Mouse (Mus musculus) CH12.LX (cell line): Measurements from ENCODE around the gene Tbc1d2. TPM values are rescaled to one million over a fixed set of nuclear protein-coding genes. Genes with fewer than 3 reads are reported as not detected.

Experiments used
- DNase-seq: peaks from one replicate; pipeline ENCODE4 v3.0.0-alpha.2; 2013; ENCODE audit errors: extremely low read depth
- H3K27ac ChIP-seq: 2 replicates; pipeline ENCODE4 v1.5.1; 2012; ENCODE audit warnings: low read depth, mild to moderate bottlenecking, control low read depth, moderate library complexity; ENCODE audit not compliant: insufficient read depth
- H3K27me3 ChIP-seq: replicated peaks from 2 replicates; pipeline ENCODE3; 2012; ENCODE audit warnings: inconsistent platforms
- H3K36me3 ChIP-seq, 2 experiments: replicated peaks in 1 of 2; 2 replicates each; pipeline versions ENCODE3 to v1.6.1; 2012; ENCODE audit warnings: inconsistent platforms in 1 of 2, low read length in 1 of 2, mild to moderate bottlenecking in 1 of 2, mixed read lengths in 1 of 2, moderate library complexity in 1 of 2; ENCODE audit not compliant: control insufficient read depth in 1 of 2, insufficient read depth in 1 of 2
- H3K4me1 ChIP-seq, 2 experiments: 2 replicates each; pipeline ENCODE4 v1.6.1; 2012; ENCODE audit warnings: inconsistent platforms in 1 of 2, moderate library complexity in 1 of 2; ENCODE audit not compliant: insufficient read depth in 2 of 2, control insufficient read depth in 1 of 2
- H3K4me2 ChIP-seq: 2 replicates; pipeline ENCODE4 v1.6.1; 2012; ENCODE audit warnings: low read depth, mild to moderate bottlenecking, control low read depth; ENCODE audit not compliant: poor library complexity, insufficient read depth, severe bottlenecking
- H3K4me3 ChIP-seq, 3 experiments: fragments of 150-350 bp in 1 of 3; sonication (generic) in 1 of 3; replicated peaks in 1 of 3; 2 replicates each; pipeline versions ENCODE3 to v1.5.1; 2011 to 2012; ENCODE audit warnings: low read depth in 2 of 3, low read length in 2 of 3, mild to moderate bottlenecking in 2 of 3, moderate library complexity in 2 of 3, control low read depth in 1 of 3, improper control_type of control experiment in 1 of 3, inconsistent platforms in 1 of 3, mixed read lengths in 1 of 3; ENCODE audit not compliant: poor library complexity in 1 of 3
- H3K79me2 ChIP-seq: replicated peaks from 2 replicates; pipeline ENCODE4 v1.6.1; 2012; ENCODE audit warnings: mild to moderate bottlenecking, moderate library complexity; ENCODE audit not compliant: control insufficient read depth, poor library complexity, insufficient read depth, severe bottlenecking; ENCODE audit errors: extremely low read depth
- H3K9ac ChIP-seq: 2 replicates; pipeline ENCODE4 v1.6.1; 2012; ENCODE audit warnings: low read depth, mild to moderate bottlenecking, control low read depth, moderate library complexity; ENCODE audit not compliant: insufficient read depth
- H3K9me3 ChIP-seq: replicated peaks from 2 replicates; pipeline ENCODE3; 2012; ENCODE audit warnings: low read length, inconsistent platforms, mixed read lengths
- BHLHE40 ChIP-seq: IDR thresholded peaks from 2 replicates; pipeline ENCODE4 v1.6.1; 2011; ENCODE audit warnings: mild to moderate bottlenecking, low read depth, low read length, improper control_type of control experiment
- CHD1 ChIP-seq: IDR thresholded peaks from 2 replicates; pipeline ENCODE4 v1.6.1; 2012; ENCODE audit warnings: low read depth, low read length, improper control_type of control experiment, inconsistent platforms
- CHD2 ChIP-seq: IDR thresholded peaks from 2 replicates; pipeline ENCODE4 v1.6.1; 2011; ENCODE audit warnings: low read length, improper control_type of control experiment
- E2F4 ChIP-seq: IDR thresholded peaks from 2 replicates; pipeline ENCODE4 v1.6.1; 2011; ENCODE audit warnings: low read depth, low read length, improper control_type of control experiment; ENCODE audit not compliant: insufficient replicate concordance
- ELF1 ChIP-seq: IDR thresholded peaks from 2 replicates; pipeline ENCODE4 v1.6.1; 2014; ENCODE audit warnings: low read depth, mild to moderate bottlenecking, inconsistent platforms, low read length, improper control_type of control experiment
- EP300 ChIP-seq: IDR thresholded peaks from 2 replicates; pipeline ENCODE4 v1.6.1; 2011; ENCODE audit warnings: low read length, improper control_type of control experiment
- ETS1 ChIP-seq: conservative IDR thresholded peaks from 2 replicates; pipeline ENCODE4 v1.6.1; 2012; ENCODE audit warnings: low read depth, mild to moderate bottlenecking, inconsistent platforms, low read length, improper control_type of control experiment, moderate library complexity
- GABPA ChIP-seq: IDR thresholded peaks from 2 replicates; pipeline ENCODE4 v1.6.1; 2012; ENCODE audit warnings: low read depth, low read length, improper control_type of control experiment, inconsistent platforms; ENCODE audit not compliant: insufficient replicate concordance
- HCFC1 ChIP-seq: IDR thresholded peaks from 2 replicates; pipeline ENCODE4 v1.6.1; 2012; ENCODE audit warnings: low read depth, mild to moderate bottlenecking, inconsistent platforms, low read length, improper control_type of control experiment
- KAT2A ChIP-seq: IDR thresholded peaks from 2 replicates; pipeline ENCODE4 v1.6.1; 2012; ENCODE audit warnings: low read length, improper control_type of control experiment, inconsistent platforms; ENCODE audit not compliant: insufficient replicate concordance
- MAFK ChIP-seq: IDR thresholded peaks from 2 replicates; pipeline ENCODE4 v1.6.1; 2011; ENCODE audit warnings: low read length, improper control_type of control experiment; ENCODE audit not compliant: insufficient replicate concordance
- MAX ChIP-seq: IDR thresholded peaks from 2 replicates; pipeline ENCODE4 v1.6.1; 2011; ENCODE audit warnings: low read length, improper control_type of control experiment
- MAZ ChIP-seq: IDR thresholded peaks from 2 replicates; pipeline ENCODE4 v1.6.1; 2012; ENCODE audit warnings: low read depth, mild to moderate bottlenecking, inconsistent platforms, low read length, improper control_type of control experiment, moderate library complexity
- MEF2A ChIP-seq: IDR thresholded peaks from 2 replicates; pipeline ENCODE4 v1.6.1; 2014; ENCODE audit warnings: low read depth, mild to moderate bottlenecking, inconsistent platforms, low read length, improper control_type of control experiment, borderline replicate concordance
- POLR2A ChIP-seq: IDR thresholded peaks from 2 replicates; pipeline ENCODE4 v1.6.1; 2011; ENCODE audit warnings: low read depth, mild to moderate bottlenecking, improper control_type of control experiment, low read length
- POLR2AphosphoS2 ChIP-seq: IDR thresholded peaks from 2 replicates; pipeline ENCODE4 v1.6.1; 2011; ENCODE audit warnings: low read depth, low read length, improper control_type of control experiment
- RAD21 ChIP-seq: IDR thresholded peaks from 2 replicates; pipeline ENCODE4 v1.6.1; 2011; ENCODE audit warnings: low read depth, mild to moderate bottlenecking, low read length, improper control_type of control experiment, moderate library complexity
- RCOR1 ChIP-seq: conservative IDR thresholded peaks from 2 replicates; pipeline ENCODE4 v1.6.1; 2012; ENCODE audit warnings: low read depth, mild to moderate bottlenecking, inconsistent platforms, low read length, improper control_type of control experiment
- SMC3 ChIP-seq: IDR thresholded peaks from 2 replicates; pipeline ENCODE4 v1.6.1; 2011; ENCODE audit warnings: low read depth, low read length, improper control_type of control experiment
- TCF12 ChIP-seq: IDR thresholded peaks from 2 replicates; pipeline ENCODE4 v1.6.1; 2014; ENCODE audit warnings: low read depth, mild to moderate bottlenecking, inconsistent platforms, low read length, improper control_type of control experiment
- USF1 ChIP-seq: IDR thresholded peaks from 2 replicates; pipeline ENCODE4 v1.6.1; 2014; ENCODE audit warnings: low read depth, mild to moderate bottlenecking, inconsistent platforms, low read length, improper control_type of control experiment
- USF2 ChIP-seq: conservative IDR thresholded peaks from 2 replicates; pipeline ENCODE4 v1.6.1; 2011; ENCODE audit warnings: low read depth, low read length, improper control_type of control experiment
- ZC3H11A ChIP-seq: IDR thresholded peaks from 2 replicates; pipeline ENCODE4 v1.6.1; 2012; ENCODE audit warnings: low read depth, mild to moderate bottlenecking, inconsistent platforms, low read length, improper control_type of control experiment
- ZKSCAN1 ChIP-seq: IDR thresholded peaks from 2 replicates; pipeline ENCODE4 v1.6.1; 2012; ENCODE audit warnings: low read depth, inconsistent platforms, low read length, improper control_type of control experiment, borderline replicate concordance
- ZNF384 ChIP-seq: IDR thresholded peaks from 2 replicates; pipeline ENCODE4 v1.6.1; 2012; ENCODE audit warnings: low read depth, low read length, improper control_type of control experiment, inconsistent platforms
- dilution Hi-C: fragments of 300-500 bp; cut with MboI; formaldehyde crosslinking; loops from 2 replicates; pipeline ENCODE4 v1.14.3; 2020; ENCODE audit warnings: low sequenced_read_pairs; ENCODE audit not compliant: extremely low pct_unique_long_range_greater_than_20kb, extremely low pct_ligation_motif_present
- in situ Hi-C: fragments of 300-500 bp; cut with MboI; formaldehyde crosslinking; loops from 3 replicates; pipeline ENCODE4 v1.14.3; 2019; ENCODE audit warnings: low sequenced_read_pairs, low pct_ligation_motif_present, low pct_unique_long_range_greater_than_20kb, mixed read lengths
- polyA plus RNA-seq: library from polyadenylated mRNA; unstranded; fragments of >175 nt; gene quantifications from 2 replicates; pipeline ENCODE4 v1.2.1, GENCODE M21; 2012; ENCODE audit warnings: low read depth; ENCODE audit not compliant: insufficient read length
- total RNA-seq, 2 experiments: library from RNA; depleted of rRNA; stranded (reverse); fragments of 300-350 nt in 1 of 2; fragments of >200 nt in 1 of 2; gene quantifications; 2 replicates each; pipeline ENCODE4 v1.2.3; 2012 to 2014

Tbc1d2 gene
- total and polyA plus RNA-seq, 3 experiments: 0.12 to 1.1 (median 0.29) TPM

GRCm38 (mm10) chr4:46661433-46661832 lies 11.4 kb upstream of the Tbc1d2 start:
- Histone ChIP-seq H3K27ac (no peak overlapping the region), H3K4me1 (peaks cover 6 to 28% of the 10 kb centered on the region in 2 experiments), H3K9ac (no peak overlapping the region), H3K4me3 (no peak overlapping the region), H3K36me3 (no peaks in the 10 kb centered on the region), H3K4me2 (no peak overlapping the region), H3K9me3 (peaks cover 2% of the 10 kb centered on the region), H3K27me3 (peaks cover 16% of the 10 kb centered on the region), H3K79me2 (no peaks in the 10 kb centered on the region)
- TF ChIP-seq KAT2A (no peak), POLR2AphosphoS2 (no peak), BHLHE40 (no peak), CHD1 (no peak), MEF2A (no peak), HCFC1 (no peak), ETS1 (no peak), ZNF384 (no peak), ZKSCAN1 (no peak), E2F4 (no peak), MAX (no peak), POLR2A (no peak), CHD2 (no peak), RAD21 (no peak), GABPA (no peak), ZC3H11A (no peak), MAFK (no peak), SMC3 (no peak), TCF12 (no peak)
- dilution Hi-C loops: no loop called here
- DNase-seq: no peak
- in situ Hi-C loops: no loop called here

GRCm38 (mm10) chr4:46658946-46659345 lies 8.9 kb upstream of the Tbc1d2 start:
- Histone ChIP-seq H3K27me3 (peaks cover 16% of the 10 kb centered on the region), H3K4me3 (no peak overlapping the region), H3K9ac (no peak overlapping the region), H3K9me3 (peaks cover 2% of the 10 kb centered on the region), H3K27ac (no peak overlapping the region), H3K4me1 (peaks cover 0 to 13% of the 10 kb centered on the region in 2 experiments; a peak in 3 of 4 replicates), H3K36me3 (no peaks in the 10 kb centered on the region), H3K4me2 (no peak overlapping the region), H3K79me2 (no peaks in the 10 kb centered on the region)
- in situ Hi-C loops: loop anchor here (10.0 kb wide), 1 partner anchor 124 kb away; the partner anchor contains the start of gene Trim14
- dilution Hi-C loops: no loop called here
- no peak for DNase-seq
- TF ChIP-seq TCF12: no peak
- TF ChIP-seq GABPA: no peak
- no peak for TF ChIP-seq KAT2A
- no peak for TF ChIP-seq POLR2AphosphoS2
- TF ChIP-seq MAZ: no peak
- no peak for TF ChIP-seq ELF1
- TF ChIP-seq EP300: no peak
- no peak for TF ChIP-seq RCOR1
- TF ChIP-seq ETS1: no peak
- no peak for TF ChIP-seq RAD21
- no peak for TF ChIP-seq USF2
- no peak for TF ChIP-seq ZNF384
- TF ChIP-seq USF1: no peak
- no peak for TF ChIP-seq ZC3H11A
- no peak for TF ChIP-seq HCFC1
